Mouse (Mus musculus) B cell, adult 2 months (primary cell): ENCODE measurements around the gene F11r.
A peak's percentile ranks its signal among the peaks of the same experiment; 100 is the strongest.
"Not testable (repeated sequence)": the region's sequence is repeated elsewhere in the genome, so short reads cannot be mapped to it uniquely, and the experiment has no call there.

Experiments used
- DNase-seq, 2 experiments: peaks; one replicate each; pipeline ENCODE4 v3.0.0; 2022

Gene F11r

GRCm38 (mm10) chr1:171471941-171472340, 34.6 kb downstream of the F11r start:
- not testable (repeated sequence) for DNase-seq

GRCm38 (mm10) chr1:171473506-171473905, 36.2 kb downstream of the F11r start:
- DNase-seq: no peak

- DNase-seq: no peak
Measured at GRCm38 (mm10) chr1:171473920-171474640, 36.7 kb downstream of the F11r start.

- DNase-seq: no peak
Measured at GRCm38 (mm10) chr1:171477123-171477522, 39.8 kb downstream of the F11r start.

GRCm38 (mm10) chr1:171477758-171478545, 40.6 kb downstream of the F11r start:
- DNase-seq: peak in 1 of 2 experiments; percentile 13

- peak; percentile 79 to 81 for DNase-seq
Measured at GRCm38 (mm10) chr1:171478968-171479367, 41.6 kb downstream of the F11r start.

- no peak for DNase-seq
Measured at GRCm38 (mm10) chr1:171494241-171494640, 56.9 kb downstream of the F11r start.

GRCm38 (mm10) chr1:171495371-171495770, 58.0 kb downstream of the F11r start:
- no peak for DNase-seq

GRCm38 (mm10) chr1:171499856-171500255, 62.5 kb downstream of the F11r start:
- DNase-seq: no peak

- DNase-seq: no peak
Measured at GRCm38 (mm10) chr1:171501016-171501610, 63.8 kb downstream of the F11r start.

- peak; percentile 26 to 35 for DNase-seq
Measured at GRCm38 (mm10) chr1:171501636-171502080, 64.3 kb downstream of the F11r start.

GRCm38 (mm10) chr1:171502388-171503249, 65.3 kb downstream of the F11r start:
- DNase-seq: peak; percentile 71 to 75

- peak; percentile 94 to 95 for DNase-seq
Measured at GRCm38 (mm10) chr1:171503250-171503591, 65.9 kb downstream of the F11r start, which contains the start of gene Alyref2. Alyref2 (plus strand) TSS chr1:171503478.

GRCm38 (mm10) chr1:171503592-171504291, 66.4 kb downstream of the F11r start:
- peak; percentile 82 to 84 for DNase-seq

GRCm38 (mm10) chr1:171504586-171504985, 67.3 kb downstream of the F11r start:
- no peak for DNase-seq

- no peak for DNase-seq
Measured at GRCm38 (mm10) chr1:171513234-171513633, 75.9 kb downstream of the F11r start.

GRCm38 (mm10) chr1:171513760-171514159, 76.4 kb downstream of the F11r start:
- DNase-seq: no peak
